Mouse (Mus musculus) forebrain, postnatal 0 days (tissue): ENCODE measurements around the gene Csf3. TPM values are rescaled to one million over a fixed set of nuclear protein-coding genes. Genes with fewer than 3 reads are reported as not detected.
"Not testable (repeated sequence)": the region's sequence is repeated elsewhere in the genome, so short reads cannot be mapped to it uniquely, and the experiment has no call there.

Experiments
- ATAC-seq: fragments of 200-750 bp; cut with Nextera tagmentation; 2 replicates; pipeline ENCODE4 v1.8.0; 2017; ENCODE audit warnings: mild to moderate bottlenecking, moderate library complexity
- DNase-seq: peaks from one replicate; pipeline ENCODE4 v3.0.0-alpha.2; 2015
- H3K27ac ChIP-seq: fragments of 300-500 bp; sonication (generic); 2 replicates; pipeline ENCODE4 v1.5.1; 2014; ENCODE audit warnings: low read depth, mild to moderate bottlenecking, antibody characterized with exemption, low read length, moderate library complexity, mixed read lengths
- H3K27me3 ChIP-seq: fragments of 300-500 bp; sonication (generic); 2 replicates; pipeline ENCODE4 v1.6.1; 2014; ENCODE audit warnings: mild to moderate bottlenecking, low read length, mixed read lengths; ENCODE audit not compliant: insufficient read depth
- H3K36me3 ChIP-seq: fragments of 300-500 bp; sonication (generic); 2 replicates; pipeline ENCODE4 v1.6.1; 2014; ENCODE audit warnings: mild to moderate bottlenecking, moderate library complexity; ENCODE audit not compliant: insufficient read depth
- H3K4me1 ChIP-seq: fragments of 300-500 bp; sonication (generic); 2 replicates; pipeline ENCODE4 v1.6.1; 2014; ENCODE audit warnings: antibody characterized with exemption; ENCODE audit not compliant: insufficient read depth
- H3K4me2 ChIP-seq: fragments of 300-500 bp; sonication (generic); 2 replicates; pipeline ENCODE4 v1.6.1; 2014; ENCODE audit warnings: low read depth, mild to moderate bottlenecking, moderate library complexity
- H3K4me3 ChIP-seq: fragments of 300-500 bp; sonication (generic); 2 replicates; pipeline ENCODE4 v1.5.1; 2014; ENCODE audit warnings: low read depth, low read length, mixed read lengths
- H3K9ac ChIP-seq: fragments of 300-500 bp; sonication (generic); 2 replicates; pipeline ENCODE4 v1.6.1; 2014; ENCODE audit warnings: mild to moderate bottlenecking
- H3K9me3 ChIP-seq: fragments of 300-500 bp; sonication (generic); 2 replicates; pipeline ENCODE4 v1.6.1; 2016; ENCODE audit warnings: low read length
- CTCF ChIP-seq: sonication (generic); IDR thresholded peaks from 2 replicates; pipeline ENCODE4 v1.5.1; 2016; ENCODE audit warnings: antibody characterized with exemption, control low read depth, low read depth
- WGBS: fragments of 180-500 bp; shearing (Covaris S2); extraction: QIAGEN DNeasy Blood & Tissue Kit; methylation state at CpG from one replicate; pipeline ENCODE4 v1.1.7; 2014; 5-methylcytosine and 5-hydroxymethylcytosine counted together
- polyA plus RNA-seq: library from polyadenylated mRNA; unstranded; fragments of >200 nt; fragmentation: Nextera tagmentation; extraction: Ambion mirVana; gene quantifications from 2 replicates; pipeline ENCODE4 v1.2.1, GENCODE M21; 2015
- total RNA-seq: library from RNA; depleted of rRNA; stranded (reverse); fragments of >200 nt; gene quantifications from 2 replicates; pipeline ENCODE4 v1.2.3, GENCODE M21; 2014; rRNA removed

The Csf3 gene
- total RNA-seq (not detected in 2 replicates), polyA plus RNA-seq (not detected in 2 replicates)

GRCm38 (mm10) chr11:98701213-98701670 lies at the start of gene Csf3:
Csf3 (plus strand) TSS chr11:98701263.
- WGBS, result 42% methylated on average over 10 of the region's 10 CpGs

GRCm38 (mm10) chr11:98655076-98655475 lies 46.0 kb upstream of the Csf3 start:
- H3K36me3 ChIP-seq, H3K27me3 ChIP-seq, H3K9me3 ChIP-seq, H3K9ac ChIP-seq, H3K4me2 ChIP-seq, ATAC-seq, H3K4me1 ChIP-seq, H3K27ac ChIP-seq, H3K4me3 ChIP-seq: not testable (repeated sequence)
- peak; percentile 63 for TF ChIP-seq CTCF
- DNase-seq, result peak; percentile 21
- 9% methylated on average over 6 of the region's 7 CpGs for WGBS

More at GRCm38 (mm10) chr11:98701213-98701670, at the start of gene Csf3:
- DNase-seq (no peak), ATAC-seq (no peak)
- no peak within 1 kb of the TSS for H3K4me2 ChIP-seq
- no peaks in the 10 kb centered on the region for H3K4me1 ChIP-seq
- peaks cover 24% of the 10 kb centered on the region for H3K36me3 ChIP-seq
- no peak within 1 kb of the TSS for H3K27ac ChIP-seq
- H3K4me3 ChIP-seq, result no peak within 1 kb of the TSS
- TF ChIP-seq CTCF, result no peak
- H3K9ac ChIP-seq, result no peak within 1 kb of the TSS
- no peaks in the 10 kb centered on the region for H3K9me3 ChIP-seq
- no peaks in the 10 kb centered on the region for H3K27me3 ChIP-seq

- ATAC-seq (peak; percentile 87), DNase-seq (peak; percentile 88)
- peaks cover 3% of the 10 kb centered on the region; the same call in 1 of the 2 replicates for H3K4me1 ChIP-seq
- no peak overlapping the region for H3K27ac ChIP-seq
- no peak overlapping the region for H3K9ac ChIP-seq
- H3K27me3 ChIP-seq, result no peaks in the 10 kb centered on the region
- peak; percentile 93 for TF ChIP-seq CTCF
- H3K4me3 ChIP-seq, result no peak overlapping the region
- H3K4me2 ChIP-seq, result peak overlapping the region; percentile 30; the same call in 1 of the 2 replicates
- no peaks in the 10 kb centered on the region for H3K36me3 ChIP-seq
- H3K9me3 ChIP-seq, result no peaks in the 10 kb centered on the region
- 10% methylated on average over 6 of the region's 6 CpGs for WGBS
Observed at GRCm38 (mm10) chr11:98660517-98660916, 40.5 kb upstream of the Csf3 start.

- Histone ChIP-seq H3K4me2 (no peak within 1 kb of the TSS), H3K4me3 (no peak within 1 kb of the TSS), H3K4me1 (peaks cover 3% of the 10 kb centered on the region; the same call in 1 of the 2 replicates), H3K9me3 (no peaks in the 10 kb centered on the region), H3K9ac (no peak within 1 kb of the TSS), H3K36me3 (no peaks in the 10 kb centered on the region), H3K27ac (no peak within 1 kb of the TSS), H3K27me3 (no peaks in the 10 kb centered on the region)
- ATAC-seq (no peak), DNase-seq (no peak)
- no peak for TF ChIP-seq CTCF
- 12% methylated on average over 4 of the region's 4 CpGs for WGBS
Observed at GRCm38 (mm10) chr11:98664091-98664490, 37.0 kb upstream of the Csf3 start, which contains the start of gene Gsdma. Gsdma (plus strand) TSS chr11:98664351.

- no peak for ATAC-seq
Observed at GRCm38 (mm10) chr11:98668984-98669383, 32.1 kb upstream of the Csf3 start.

GRCm38 (mm10) chr11:98671284-98671815 lies 29.7 kb upstream of the Csf3 start:
- no peaks in the 10 kb centered on the region for H3K4me1 ChIP-seq
- no peaks in the 10 kb centered on the region for H3K27me3 ChIP-seq
- no peaks in the 10 kb centered on the region for H3K9me3 ChIP-seq
- TF ChIP-seq CTCF, result no peak
- H3K27ac ChIP-seq, result no peak overlapping the region
- 83% methylated on average over 3 of the region's 3 CpGs for WGBS
- no peak overlapping the region for H3K4me2 ChIP-seq
- no peaks in the 10 kb centered on the region for H3K36me3 ChIP-seq
- DNase-seq, result no peak
- no peak overlapping the region for H3K9ac ChIP-seq
- no peak for ATAC-seq
- no peak overlapping the region for H3K4me3 ChIP-seq

More at GRCm38 (mm10) chr11:98668984-98669383, 32.1 kb upstream of the Csf3 start:
- TF ChIP-seq CTCF, result no peak
- 68% methylated on average over 2 of the region's 2 CpGs for WGBS
- Histone ChIP-seq H3K4me3 (no peak overlapping the region), H3K9me3 (no peaks in the 10 kb centered on the region), H3K27ac (no peak overlapping the region), H3K4me1 (no peaks in the 10 kb centered on the region), H3K4me2 (no peak overlapping the region), H3K27me3 (no peaks in the 10 kb centered on the region), H3K9ac (no peak overlapping the region), H3K36me3 (no peaks in the 10 kb centered on the region)
- DNase-seq, result no peak

GRCm38 (mm10) chr11:98671857-98672256 lies 29.2 kb upstream of the Csf3 start:
- Histone ChIP-seq H3K4me3 (no peak overlapping the region), H3K9ac (no peak overlapping the region), H3K4me1 (no peaks in the 10 kb centered on the region), H3K9me3 (no peaks in the 10 kb centered on the region), H3K4me2 (no peak overlapping the region), H3K27ac (no peak overlapping the region), H3K27me3 (no peaks in the 10 kb centered on the region), H3K36me3 (no peaks in the 10 kb centered on the region)
- 62% methylated on average over 5 of the region's 5 CpGs for WGBS
- DNase-seq (no peak), ATAC-seq (no peak)
- TF ChIP-seq CTCF, result no peak
